Mouse (Mus musculus) hindbrain, embryonic 16.5 days (tissue): ENCODE measurements around the gene Clcn1. TPM values are rescaled to one million over a fixed set of nuclear protein-coding genes. Genes with fewer than 3 reads are reported as not detected.

ENCODE experiments used
- ATAC-seq: fragments of 200-750 bp; cut with Nextera tagmentation; 2 replicates; pipeline ENCODE4 v1.8.0; 2017; ENCODE audit warnings: moderate TSS enrichment, moderate library complexity
- H3K27ac ChIP-seq: fragments of 300-500 bp; sonication (generic); 2 replicates; pipeline ENCODE4 v1.5.1; 2014; ENCODE audit warnings: low read depth, mild to moderate bottlenecking, control low read depth, low read length, moderate library complexity
- H3K27me3 ChIP-seq: fragments of 300-500 bp; sonication (generic); replicated peaks from 2 replicates; pipeline ENCODE4 v1.6.1; 2014; ENCODE audit warnings: low read length; ENCODE audit not compliant: control insufficient read depth, insufficient read depth
- H3K36me3 ChIP-seq: fragments of 300-500 bp; sonication (generic); 2 replicates; pipeline ENCODE4 v1.6.1; 2014; ENCODE audit warnings: mild to moderate bottlenecking, low read length, moderate library complexity, mixed read lengths; ENCODE audit not compliant: control insufficient read depth, insufficient read depth
- H3K4me1 ChIP-seq: fragments of 300-500 bp; sonication (generic); 2 replicates; pipeline ENCODE4 v1.6.1; 2014; ENCODE audit warnings: low read depth, low read length; ENCODE audit not compliant: control insufficient read depth, insufficient read depth
- H3K4me2 ChIP-seq: fragments of 300-500 bp; sonication (generic); 2 replicates; pipeline ENCODE4 v1.6.1; 2014; ENCODE audit warnings: mild to moderate bottlenecking, low read length, control low read depth, moderate library complexity
- H3K4me3 ChIP-seq: fragments of 300-500 bp; sonication (generic); 2 replicates; pipeline ENCODE4 v1.5.1; 2014; ENCODE audit warnings: mild to moderate bottlenecking, low read length, control low read depth, moderate library complexity
- H3K9ac ChIP-seq: fragments of 300-500 bp; sonication (generic); 2 replicates; pipeline ENCODE4 v1.6.1; 2014; ENCODE audit warnings: low read depth, mild to moderate bottlenecking, control low read depth, low read length, moderate library complexity
- H3K9me3 ChIP-seq: fragments of 300-500 bp; sonication (generic); 2 replicates; pipeline ENCODE4 v1.6.1; 2014; ENCODE audit warnings: mild to moderate bottlenecking, low read length, moderate library complexity; ENCODE audit not compliant: control insufficient read depth
- WGBS: fragments of 180-500 bp; shearing (Covaris S2); extraction: QIAGEN DNeasy Blood & Tissue Kit; methylation state at CpG from one replicate; pipeline ENCODE4 v1.1.7; 2014; 5-methylcytosine and 5-hydroxymethylcytosine counted together
- polyA plus RNA-seq: library from polyadenylated mRNA; unstranded; fragments of >200 nt; fragmentation: Nextera tagmentation; extraction: Ambion mirVana; gene quantifications from 2 replicates; pipeline ENCODE4 v1.2.1, GENCODE M21; 2015

Gene Clcn1
- polyA plus RNA-seq, 1 experiment from 2014 or later: 1.2 TPM

DNA sequence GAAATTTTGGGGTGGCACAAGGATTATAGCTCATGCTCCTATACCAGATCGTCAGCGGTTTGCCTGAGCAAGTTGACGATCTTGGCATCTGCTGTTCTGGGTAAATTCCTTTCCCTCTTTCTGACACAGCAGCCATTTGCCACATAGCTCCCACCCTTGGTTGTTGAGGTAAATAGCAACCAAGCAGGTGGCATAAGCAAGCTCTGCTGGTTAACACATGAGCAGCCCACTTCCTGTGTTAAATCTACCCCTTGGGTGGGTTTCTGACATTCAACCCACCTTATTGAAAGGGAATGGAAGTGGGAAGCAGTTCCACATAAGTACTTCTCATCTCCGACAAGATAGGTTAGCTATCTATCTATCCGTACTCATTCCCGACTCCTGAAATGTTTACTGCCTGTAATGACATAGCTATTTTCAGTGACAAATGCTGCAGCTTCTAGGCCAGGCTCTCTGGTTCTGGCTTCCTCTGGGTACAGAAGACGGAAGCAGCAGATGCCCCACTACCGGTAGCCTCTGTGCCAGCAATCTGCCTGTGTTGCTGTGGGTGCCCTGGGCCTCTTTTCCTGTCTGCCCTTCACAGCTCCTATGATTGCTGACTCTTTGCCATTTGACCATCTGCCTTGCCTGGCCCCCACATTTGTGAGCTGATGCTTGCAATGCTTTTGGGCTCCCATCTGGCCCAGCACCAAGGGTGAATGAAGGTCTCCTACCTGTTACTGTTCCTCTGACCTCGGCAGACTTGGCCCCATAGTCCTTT lies 57.1 kb downstream of the Clcn1 start:
- H3K27me3 ChIP-seq: no peaks in the 10 kb centered on the region
- ATAC-seq: peak; percentile 37; the same call in 1 of the 2 replicates
- H3K9ac ChIP-seq: no peak overlapping the region
- WGBS: 85% methylated on average over 9 of the region's 9 CpGs
- peaks cover under 1% of the 10 kb centered on the region for H3K4me1 ChIP-seq
- H3K36me3 ChIP-seq: no peaks in the 10 kb centered on the region
- H3K9me3 ChIP-seq: no peaks in the 10 kb centered on the region
- no peak overlapping the region for H3K4me3 ChIP-seq
- H3K27ac ChIP-seq: no peak overlapping the region
- no peak overlapping the region for H3K4me2 ChIP-seq

DNA sequence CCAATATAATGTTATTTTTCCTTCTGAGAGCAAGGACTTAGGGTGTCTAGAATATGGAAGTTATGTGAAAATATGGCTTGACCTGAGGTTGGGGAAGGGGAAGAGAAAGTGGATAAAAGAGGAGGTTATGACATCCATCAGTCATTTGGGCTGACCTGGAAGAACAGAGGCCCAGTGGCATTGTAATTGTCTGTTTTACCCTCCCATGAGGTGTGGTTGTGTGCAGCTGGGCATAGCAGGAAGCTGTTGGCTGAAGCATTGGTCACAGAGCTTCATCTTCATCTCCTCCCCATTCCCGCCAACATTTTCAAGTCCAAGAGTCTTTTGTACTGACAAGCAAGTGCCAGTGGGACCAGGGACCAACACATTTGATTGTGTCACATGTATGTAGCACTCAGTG lies 57.8 kb downstream of the Clcn1 start:
- no peak for ATAC-seq
- Histone ChIP-seq H3K27ac (no peak overlapping the region), H3K4me3 (no peak overlapping the region), H3K9ac (no peak overlapping the region), H3K36me3 (no peaks in the 10 kb centered on the region), H3K27me3 (no peaks in the 10 kb centered on the region), H3K4me1 (peaks cover 7% of the 10 kb centered on the region), H3K9me3 (no peaks in the 10 kb centered on the region), H3K4me2 (no peak overlapping the region)
- 80% methylated on average over 1 of the region's 1 CpGs for WGBS

DNA sequence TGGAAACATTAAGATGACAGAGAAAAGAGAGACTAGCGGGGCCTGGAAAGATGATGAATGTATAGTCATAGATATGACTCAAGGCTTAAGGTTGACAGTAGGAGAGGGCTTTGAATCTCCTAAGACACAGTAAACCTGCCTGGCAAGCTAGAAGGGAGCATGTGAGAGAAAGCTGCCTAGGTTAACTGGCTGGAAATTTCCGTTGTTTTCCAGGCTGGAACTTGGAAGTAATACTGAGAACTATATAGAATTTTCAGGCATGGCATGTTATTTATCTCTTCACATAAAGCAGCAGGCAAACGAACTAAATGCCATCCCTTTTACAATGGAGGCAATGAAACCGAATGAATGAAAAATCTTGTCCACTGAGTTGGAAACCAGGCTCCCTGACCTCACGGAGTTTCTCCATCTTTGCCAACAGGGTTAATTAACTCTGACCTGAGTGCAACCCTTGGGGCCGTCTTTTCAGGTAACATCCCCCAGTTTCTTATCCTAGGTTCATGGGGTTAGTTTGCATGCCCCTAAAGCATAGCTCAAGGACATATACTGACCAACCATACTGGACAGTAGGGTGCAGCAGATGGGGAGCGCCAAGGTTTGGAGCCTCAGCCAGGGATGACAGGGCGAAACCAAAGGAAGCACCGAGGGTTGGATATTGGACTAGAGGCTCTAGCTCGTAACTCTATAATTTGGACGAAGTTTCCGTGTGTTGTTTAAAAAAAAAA lies 62.0 kb downstream of the Clcn1 start:
- H3K9me3 ChIP-seq: no peaks in the 10 kb centered on the region
- H3K36me3 ChIP-seq: 0 out of 2 replicates have a peak, but pooled peaks cover 2% of the 10 kb centered on the region
- H3K27ac ChIP-seq: no peak overlapping the region; the same call in 1 of the 2 replicates
- no peaks in the 10 kb centered on the region for H3K27me3 ChIP-seq
- H3K9ac ChIP-seq: no peak overlapping the region
- H3K4me3 ChIP-seq: peak overlapping the region; percentile 91
- H3K4me2 ChIP-seq: peak overlapping the region; percentile 88
- peaks cover 19% of the 10 kb centered on the region for H3K4me1 ChIP-seq
- WGBS: 32% methylated on average over 12 of the region's 12 CpGs
- no peak for ATAC-seq

DNA sequence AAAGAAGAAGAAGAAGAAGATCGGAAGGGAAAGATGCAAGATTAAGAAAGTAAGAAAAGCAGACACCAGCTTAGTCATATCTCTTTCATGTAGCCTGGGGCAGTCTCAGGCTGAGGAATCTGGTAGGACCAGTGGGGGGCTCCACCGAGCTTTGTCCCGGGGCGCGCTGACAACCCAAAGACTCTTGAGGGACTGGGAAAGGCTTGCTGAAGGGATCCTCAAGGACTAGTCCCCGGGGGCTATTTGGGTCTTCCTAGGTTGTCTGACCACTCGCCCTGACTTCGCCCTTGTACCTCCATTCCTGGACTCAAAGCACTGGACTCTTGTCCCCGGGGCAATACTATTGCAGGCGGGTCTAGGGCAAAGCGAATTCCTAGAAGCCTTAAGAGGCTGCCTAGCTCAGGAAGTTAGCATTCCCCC lies 62.5 kb downstream of the Clcn1 start:
- Histone ChIP-seq H3K4me3 (peak overlapping the region; percentile 91), H3K4me2 (peak overlapping the region; percentile 88), H3K36me3 (0 out of 2 replicates have a peak, but pooled peaks cover 2% of the 10 kb centered on the region), H3K9me3 (no peaks in the 10 kb centered on the region), H3K4me1 (peaks cover 21% of the 10 kb centered on the region), H3K27ac (peak overlapping the region; percentile 84), H3K27me3 (no peaks in the 10 kb centered on the region), H3K9ac (peak overlapping the region; percentile 94)
- WGBS: under 1% methylated on average over 11 of the region's 11 CpGs
- ATAC-seq: peak; percentile 25

DNA sequence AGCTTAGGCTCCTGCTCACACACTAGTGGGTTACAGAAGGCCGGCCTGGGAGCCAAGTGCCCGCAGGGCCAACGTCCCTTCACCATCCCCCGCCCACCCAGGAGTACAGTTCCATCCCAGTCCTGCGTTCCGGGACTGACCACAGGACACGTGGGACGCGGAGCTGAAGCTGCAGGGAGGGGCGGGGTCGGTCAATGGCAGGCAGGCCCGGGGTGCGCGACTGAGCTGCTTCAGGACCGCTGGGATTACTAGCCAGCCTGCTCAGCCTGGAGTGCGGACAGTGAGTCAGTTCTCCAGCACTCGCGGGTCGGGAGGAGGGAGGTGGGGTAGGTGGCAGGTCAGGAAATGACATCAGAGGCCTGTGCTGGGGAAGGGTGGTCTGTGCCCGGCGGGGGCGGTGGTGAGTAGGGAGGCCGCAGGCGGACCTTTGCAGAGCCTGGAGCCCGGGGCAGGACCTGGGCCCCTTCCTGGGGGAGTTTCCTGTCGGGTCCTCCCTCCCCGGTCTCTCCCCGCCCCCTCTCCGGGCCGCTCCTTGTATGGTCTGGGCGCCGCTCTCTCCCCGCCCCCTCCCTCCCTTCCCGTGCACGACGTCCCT lies 63.0 kb downstream of the Clcn1 start, which contains the start of gene Zyx:
Zyx (plus strand) TSS at position 205 of the 595 bp plus-strand sequence.
- peaks cover 22% of the 10 kb centered on the region for H3K4me1 ChIP-seq
- WGBS: under 1% methylated on average over 22 of the region's 36 CpGs
- H3K9me3 ChIP-seq: no peaks in the 10 kb centered on the region
- peak within 1 kb of the TSS; percentile 94 for H3K9ac ChIP-seq
- 0 out of 2 replicates have a peak, but pooled peaks cover 2% of the 10 kb centered on the region for H3K36me3 ChIP-seq
- peak within 1 kb of the TSS; percentile 88 for H3K4me2 ChIP-seq
- H3K4me3 ChIP-seq: peak within 1 kb of the TSS; percentile 91
- H3K27me3 ChIP-seq: no peaks in the 10 kb centered on the region
- peak within 1 kb of the TSS; percentile 84 for H3K27ac ChIP-seq
- peak; percentile 94 for ATAC-seq

DNA sequence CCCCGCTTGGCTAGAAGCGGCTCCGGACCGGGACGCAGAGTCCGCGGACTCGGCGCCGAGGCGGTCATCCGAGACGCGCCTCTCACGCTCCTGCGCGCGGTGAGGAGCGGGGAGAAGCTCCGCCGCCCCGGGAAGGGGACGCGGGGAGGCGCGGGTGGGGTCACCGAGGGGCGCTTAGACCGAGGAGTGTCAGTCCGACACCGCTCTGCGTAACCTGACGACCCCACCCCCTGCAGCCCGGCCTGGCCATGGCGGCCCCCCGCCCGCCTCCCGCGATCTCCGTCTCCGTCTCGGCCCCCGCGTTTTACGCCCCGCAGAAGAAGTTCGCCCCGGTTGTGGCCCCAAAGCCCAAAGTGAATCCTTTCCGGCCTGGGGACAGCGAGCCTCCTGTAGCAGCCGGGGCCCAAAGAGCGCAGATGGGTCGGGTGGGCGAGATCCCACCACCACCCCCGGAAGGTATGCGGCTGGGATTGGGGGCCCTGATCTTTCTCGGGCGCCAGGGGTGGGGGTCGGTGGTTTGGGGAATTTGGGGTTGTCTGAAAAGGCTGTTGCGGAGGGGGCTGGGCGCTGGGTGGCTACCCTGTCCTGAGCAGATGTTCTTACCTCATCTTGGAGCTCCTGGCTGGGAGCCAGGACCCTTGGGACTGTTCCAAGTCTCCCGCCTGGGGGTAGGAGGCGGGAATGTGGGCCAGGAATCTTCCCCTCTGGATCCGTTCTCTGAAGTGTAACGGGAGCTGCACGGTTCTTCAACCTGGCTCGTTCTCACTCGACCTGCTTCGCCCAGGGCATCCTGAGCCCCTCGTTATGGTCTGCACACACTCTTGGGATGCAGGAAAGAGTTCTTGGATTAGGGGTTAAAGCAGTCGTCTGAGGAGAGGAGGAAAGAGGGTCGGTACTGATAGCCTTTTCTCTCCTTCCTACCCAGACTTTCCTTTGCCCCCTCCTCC lies 63.8 kb downstream of the Clcn1 start:
- ATAC-seq: peak; percentile 28
- Histone ChIP-seq H3K27ac (peak overlapping the region; percentile 84), H3K36me3 (0 out of 2 replicates have a peak, but pooled peaks cover 2% of the 10 kb centered on the region), H3K27me3 (no peaks in the 10 kb centered on the region), H3K9ac (peak overlapping the region; percentile 94), H3K4me3 (peak overlapping the region; percentile 91), H3K4me2 (peak overlapping the region; percentile 88), H3K9me3 (no peaks in the 10 kb centered on the region), H3K4me1 (peaks cover 22% of the 10 kb centered on the region)
- WGBS: under 1% methylated on average over 55 of the region's 72 CpGs

DNA sequence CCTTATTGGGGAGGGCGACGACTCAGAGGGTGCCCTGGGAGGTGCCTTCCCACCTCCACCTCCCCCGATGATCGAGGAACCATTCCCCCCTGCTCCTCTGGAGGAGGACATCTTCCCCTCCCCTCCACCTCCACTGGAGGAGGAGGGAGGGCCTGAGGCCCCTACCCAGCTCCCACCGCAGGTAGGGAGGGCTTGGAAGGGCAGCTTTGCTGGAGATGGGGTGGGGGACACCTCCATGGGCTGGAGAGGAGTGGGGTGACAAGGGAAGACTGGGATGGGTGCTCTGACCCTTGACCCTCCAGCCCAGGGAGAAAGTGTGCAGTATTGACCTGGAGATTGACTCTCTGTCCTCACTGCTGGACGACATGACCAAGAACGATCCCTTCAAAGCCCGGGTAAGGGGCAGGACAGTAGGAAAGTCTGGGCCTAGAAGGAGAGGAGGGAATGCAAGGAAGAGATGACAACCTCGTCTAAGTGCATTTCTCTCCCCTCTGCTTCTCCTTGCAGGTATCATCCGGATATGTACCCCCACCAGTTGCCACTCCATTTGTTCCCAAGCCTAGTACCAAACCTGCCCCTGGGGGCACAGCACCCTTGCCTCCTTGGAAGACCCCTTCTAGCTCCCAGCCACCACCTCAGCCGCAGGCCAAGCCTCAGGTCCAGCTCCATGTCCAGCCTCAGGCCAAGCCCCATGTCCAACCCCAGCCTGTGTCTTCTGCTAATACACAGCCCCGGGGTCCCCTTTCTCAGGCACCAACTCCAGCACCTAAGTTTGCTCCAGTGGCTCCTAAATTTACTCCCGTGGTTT lies 64.7 kb downstream of the Clcn1 start:
- Histone ChIP-seq H3K4me1 (peaks cover 22% of the 10 kb centered on the region), H3K4me2 (peak overlapping the region; percentile 88), H3K27me3 (no peaks in the 10 kb centered on the region), H3K27ac (no peak overlapping the region), H3K4me3 (peak overlapping the region; percentile 91), H3K9ac (peak overlapping the region; percentile 94), H3K9me3 (no peaks in the 10 kb centered on the region), H3K36me3 (peaks cover 5% of the 10 kb centered on the region; the same call in 1 of the 2 replicates)
- WGBS: 48% methylated on average over 13 of the region's 13 CpGs
- ATAC-seq: no peak
